Comparison of ENCODE assay signal across 25 mouse cellular contexts in genomic region chr6:123784857-123785256, GRCm38 (mm10). TPM values are rescaled to one million over a fixed set of nuclear protein-coding genes. Genes with fewer than 3 reads are reported as not detected.
"Had no signal": no experiment of that assay in that cellular context is flagged by ENCODE, and none has a peak within 500 bp of the region (broad histone marks: within the 10 kb centered on the region; RNA-seq: fewer than 3 reads in every experiment).

No protein-coding gene starts in this region.

- ATAC-seq: liver, postnatal 0 days; lung, postnatal 0 days had no signal

- H3K36me3 ChIP-seq: kidney, embryonic 15.5 days; limb, embryonic 12.5 days; limb, embryonic 15.5 days; midbrain, embryonic 12.5 days; neural tube, embryonic 12.5 days; neural tube, embryonic 15.5 days; stomach, embryonic 15.5 days had no signal

- H3K4me3 ChIP-seq: kidney, embryonic 15.5 days; limb, embryonic 12.5 days; limb, embryonic 15.5 days; midbrain, embryonic 12.5 days; neural tube, embryonic 12.5 days; neural tube, embryonic 15.5 days; stomach, embryonic 15.5 days had no signal

- H3K4me1 ChIP-seq: kidney, embryonic 15.5 days; limb, embryonic 12.5 days; limb, embryonic 15.5 days; midbrain, embryonic 12.5 days; neural tube, embryonic 12.5 days; neural tube, embryonic 15.5 days; stomach, embryonic 15.5 days had no signal

- H3K9me3 ChIP-seq: kidney, embryonic 15.5 days; limb, embryonic 12.5 days; limb, embryonic 15.5 days; midbrain, embryonic 12.5 days; neural tube, embryonic 12.5 days; neural tube, embryonic 15.5 days; stomach, embryonic 15.5 days had no signal

- H3K27me3 ChIP-seq: kidney, embryonic 15.5 days; limb, embryonic 12.5 days; limb, embryonic 15.5 days; midbrain, embryonic 12.5 days; neural tube, embryonic 12.5 days; neural tube, embryonic 15.5 days; stomach, embryonic 15.5 days had no signal

- DNase-seq: kidney, adult 8-10 months; kidney, postnatal 10 days; kidney, postnatal 36 days; left cerebral cortex, postnatal 4 days; liver, postnatal 0 days; lung, embryonic 14.5 days; retina, postnatal 1 day; right cerebral cortex, postnatal 4 days; thymus, postnatal 25 days had no signal

RNA-seq across cellular contexts. Expression of gene Vmn2r24, which starts 6.2 kb away (rescaled TPM):
- total RNA-seq: layer of hippocampus, postnatal 10 days; left cerebral cortex, postnatal 14 days; megakaryocyte, adult 5-6 weeks; midbrain, postnatal 0 days had no signal
- polyA plus RNA-seq: kidney, embryonic 15.5 days; limb, embryonic 12.5 days; limb, embryonic 15.5 days; liver, embryonic 11.5 days; liver, embryonic 14.5 days; liver, postnatal 0 days; lung, embryonic 14.5 days; lung, postnatal 0 days; macrophage; midbrain, embryonic 12.5 days; midbrain, postnatal 0 days; neural tube, embryonic 12.5 days; neural tube, embryonic 15.5 days; stomach, embryonic 15.5 days; thymus, postnatal 0 days had no signal
